Mouse (Mus musculus) kidney, embryonic 16.5 days (tissue): ENCODE results near the gene Inka2. TPM values are rescaled to one million over a fixed set of nuclear protein-coding genes. Genes with fewer than 3 reads are reported as not detected.

Source experiments
- ATAC-seq: fragments of 200-750 bp; cut with Nextera tagmentation; 2 replicates; pipeline ENCODE4 v1.8.0; 2017; ENCODE audit warnings: moderate TSS enrichment; ENCODE audit not compliant: low FRiP score, low TSS enrichment
- H3K27ac ChIP-seq: fragments of 300-500 bp; sonication (generic); 2 replicates; pipeline ENCODE4 v1.5.1; 2014; ENCODE audit warnings: low read length
- H3K27me3 ChIP-seq: fragments of 300-500 bp; sonication (generic); 2 replicates; pipeline ENCODE4 v1.6.1; 2014; ENCODE audit warnings: low read length, control low read depth, mixed read lengths; ENCODE audit not compliant: insufficient read depth
- H3K36me3 ChIP-seq: fragments of 300-500 bp; sonication (generic); 2 replicates; pipeline ENCODE4 v1.6.1; 2014; ENCODE audit warnings: low read length, control low read depth, mixed read lengths; ENCODE audit not compliant: insufficient read depth
- H3K4me1 ChIP-seq: fragments of 300-500 bp; sonication (generic); 2 replicates; pipeline ENCODE4 v1.6.1; 2014; ENCODE audit warnings: low read length, control low read depth, mixed read lengths; ENCODE audit not compliant: insufficient read depth
- H3K4me2 ChIP-seq: fragments of 300-500 bp; sonication (generic); replicated peaks from 2 replicates; pipeline ENCODE4 v1.6.1; 2014; ENCODE audit warnings: low read depth, low read length
- H3K4me3 ChIP-seq: fragments of 300-500 bp; sonication (generic); 2 replicates; pipeline ENCODE4 v1.5.1; 2014; ENCODE audit warnings: mild to moderate bottlenecking, low read length
- H3K9ac ChIP-seq: fragments of 300-500 bp; sonication (generic); replicated peaks from 2 replicates; pipeline ENCODE4 v1.6.1; 2014; ENCODE audit warnings: low read length
- H3K9me3 ChIP-seq: fragments of 300-500 bp; sonication (generic); 2 replicates; pipeline ENCODE4 v1.6.1; 2016; ENCODE audit warnings: low read length, control low read depth
- WGBS: fragments of 180-500 bp; shearing (Covaris S2); extraction: QIAGEN DNeasy Blood & Tissue Kit; methylation state at CpG from one replicate; pipeline ENCODE4 v1.1.7; 2014; 5-methylcytosine and 5-hydroxymethylcytosine counted together
- polyA plus RNA-seq: library from polyadenylated mRNA; unstranded; fragments of >200 nt; fragmentation: Nextera tagmentation; extraction: Ambion mirVana; gene quantifications from 2 replicates; pipeline ENCODE4 v1.2.1, GENCODE M21; 2015

The Inka2 gene
- polyA plus RNA-seq, 1 experiment from 2014 or later: 1.5 TPM

DNA sequence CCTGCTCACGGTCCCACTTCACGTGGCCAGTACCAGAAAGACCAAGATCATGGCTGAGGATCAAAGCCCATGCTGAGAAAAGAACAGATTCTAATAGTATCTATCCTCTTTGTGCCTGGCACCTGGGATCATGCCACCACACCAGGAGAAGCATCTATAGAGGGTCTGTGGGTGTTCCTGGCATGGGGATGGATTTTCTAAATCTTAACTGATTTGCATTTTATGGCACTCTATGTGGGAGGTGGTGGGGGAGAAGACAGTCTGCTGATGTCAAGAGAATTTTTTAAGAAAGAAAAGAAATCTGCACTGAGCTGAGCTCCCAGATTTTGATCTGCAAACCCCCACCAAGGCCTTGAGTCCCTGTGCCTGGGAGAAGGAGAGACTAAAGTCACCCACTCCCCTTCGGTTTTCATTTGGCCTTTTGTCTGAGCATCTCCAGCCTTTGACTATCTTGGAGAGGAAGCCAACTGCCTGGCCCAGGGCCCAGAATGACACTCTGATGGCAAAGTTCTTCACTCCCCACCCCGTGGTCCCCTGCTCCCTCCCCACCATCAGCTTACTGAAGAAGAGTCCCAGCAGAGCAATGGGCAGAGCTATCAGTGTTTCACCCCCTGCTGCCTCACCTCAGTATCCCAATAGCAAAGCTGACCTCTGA is 2.1 kb downstream of the Inka2 start:
- 46% methylated on average over 4 of the region's 4 CpGs for WGBS
- Histone ChIP-seq H3K4me2 (peak overlapping the region; percentile 99; the same call in 1 of the 2 replicates), H3K9ac (no peak overlapping the region), H3K27ac (no peak overlapping the region), H3K4me3 (no peak overlapping the region), H3K4me1 (peaks cover 36% of the 10 kb centered on the region), H3K36me3 (no peaks in the 10 kb centered on the region), H3K27me3 (peaks cover 14% of the 10 kb centered on the region), H3K9me3 (no peaks in the 10 kb centered on the region)
- no peak for ATAC-seq

DNA sequence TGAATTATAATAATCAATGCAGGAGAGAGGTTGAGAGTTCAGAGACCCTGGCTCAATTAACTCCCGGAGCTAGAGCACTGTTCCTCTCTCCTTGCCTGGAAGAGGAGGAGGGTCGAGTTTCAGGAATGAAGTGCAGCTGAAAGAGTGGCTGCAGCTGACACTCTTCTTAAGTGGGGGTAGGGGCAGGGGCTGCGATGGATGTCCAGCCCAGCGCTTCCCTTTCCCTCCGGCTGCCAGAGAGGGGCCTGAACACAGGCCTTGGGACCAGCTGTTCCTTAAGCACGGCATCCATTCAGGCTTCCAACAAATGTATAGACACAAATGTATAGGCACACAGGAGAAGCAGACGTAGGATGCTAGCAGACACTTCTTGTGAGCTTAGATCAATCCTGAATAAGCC is 3.2 kb downstream of the Inka2 start:
- 17% methylated on average over 7 of the region's 7 CpGs for WGBS

DNA sequence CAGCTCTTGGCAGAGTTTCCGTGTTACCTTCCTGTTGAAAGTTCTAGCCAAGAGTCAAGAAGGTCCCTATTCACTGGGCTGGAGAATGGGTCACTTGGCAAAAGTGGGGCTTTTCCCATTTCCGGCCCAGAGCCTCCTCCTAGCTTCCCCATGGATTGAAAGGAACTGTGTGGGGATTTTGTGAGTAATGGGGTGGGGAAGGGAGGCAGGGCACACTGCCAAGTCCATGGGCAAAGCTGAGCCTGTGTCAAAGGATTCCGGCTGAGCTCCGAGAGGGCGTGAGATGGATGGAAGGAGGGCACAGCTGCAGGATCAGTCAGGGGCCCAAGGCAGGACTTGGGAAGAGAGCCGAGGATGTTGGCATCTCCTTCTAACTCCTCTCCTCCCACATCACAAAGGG is 5.8 kb downstream of the Inka2 start:
- H3K9me3 ChIP-seq: no peaks in the 10 kb centered on the region
- H3K9ac ChIP-seq: no peak overlapping the region
- no peak overlapping the region for H3K4me3 ChIP-seq
- H3K36me3 ChIP-seq: no peaks in the 10 kb centered on the region
- no peak for ATAC-seq
- H3K4me1 ChIP-seq: peaks cover 35% of the 10 kb centered on the region
- H3K27me3 ChIP-seq: peaks cover 8% of the 10 kb centered on the region
- H3K27ac ChIP-seq: no peak overlapping the region
- WGBS: 62% methylated on average over 6 of the region's 6 CpGs
- no peak overlapping the region for H3K4me2 ChIP-seq

More for the DNA sequence above, 3.2 kb downstream of the Inka2 start:
- Histone ChIP-seq H3K4me3 (no peak overlapping the region), H3K27ac (no peak overlapping the region), H3K9ac (no peak overlapping the region), H3K9me3 (no peaks in the 10 kb centered on the region), H3K4me1 (peaks cover 36% of the 10 kb centered on the region), H3K36me3 (no peaks in the 10 kb centered on the region), H3K27me3 (peaks cover 14% of the 10 kb centered on the region), H3K4me2 (no peak overlapping the region)
- no peak for ATAC-seq

DNA sequence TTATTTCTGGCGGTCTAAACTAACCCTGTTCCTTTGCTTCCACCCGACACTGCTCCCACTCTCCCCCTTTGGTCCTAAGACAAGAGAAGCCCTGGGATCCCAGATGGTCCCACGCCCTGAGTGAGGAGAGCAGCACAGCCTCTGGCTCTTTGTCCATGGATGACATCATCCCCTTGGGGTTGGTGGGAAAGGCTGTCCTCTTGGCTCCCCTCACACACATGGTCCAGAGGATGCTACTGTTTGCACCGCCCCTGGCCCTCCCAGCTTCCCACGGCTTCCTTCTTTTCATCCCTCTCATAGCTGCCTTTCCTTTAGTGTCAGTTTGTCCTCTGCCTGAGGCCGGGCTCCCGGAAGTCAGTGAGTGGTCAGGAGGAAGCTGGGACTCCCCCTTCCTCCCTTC is 7.3 kb downstream of the Inka2 start:
- H3K4me3 ChIP-seq: no peak overlapping the region
- no peak overlapping the region for H3K4me2 ChIP-seq
- no peak overlapping the region for H3K27ac ChIP-seq
- H3K4me1 ChIP-seq: peaks cover 20% of the 10 kb centered on the region
- H3K27me3 ChIP-seq: no peaks in the 10 kb centered on the region; the same call in 1 of the 2 replicates
- WGBS: 59% methylated on average over 7 of the region's 7 CpGs
- no peak for ATAC-seq
- no peaks in the 10 kb centered on the region for H3K9me3 ChIP-seq
- H3K9ac ChIP-seq: no peak overlapping the region
- no peaks in the 10 kb centered on the region for H3K36me3 ChIP-seq

DNA sequence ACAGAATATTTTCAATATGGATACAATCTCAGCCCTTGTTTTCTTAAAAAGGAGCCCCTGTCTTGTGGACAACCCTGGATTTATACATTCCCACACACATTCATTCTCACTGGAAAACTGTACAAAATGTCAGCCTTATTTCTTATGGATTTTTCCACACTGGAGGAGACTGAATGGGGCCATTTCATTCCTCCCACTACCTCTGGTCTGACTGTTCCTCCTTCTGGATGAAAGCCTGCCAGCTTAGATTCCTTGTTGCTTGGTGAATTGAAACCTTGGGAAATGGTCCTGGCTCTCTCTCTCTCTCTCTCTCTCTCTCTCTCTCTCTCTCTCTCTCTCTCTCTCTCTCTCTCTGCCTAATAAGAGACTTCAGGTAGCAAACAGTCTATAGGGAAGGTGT is 8.4 kb downstream of the Inka2 start:
- Histone ChIP-seq H3K27ac (no peak overlapping the region), H3K4me2 (no peak overlapping the region), H3K36me3 (no peaks in the 10 kb centered on the region), H3K4me1 (peaks cover 18% of the 10 kb centered on the region), H3K9me3 (no peaks in the 10 kb centered on the region), H3K4me3 (no peak overlapping the region), H3K9ac (no peak overlapping the region), H3K27me3 (no peaks in the 10 kb centered on the region)
- no peak for ATAC-seq

DNA sequence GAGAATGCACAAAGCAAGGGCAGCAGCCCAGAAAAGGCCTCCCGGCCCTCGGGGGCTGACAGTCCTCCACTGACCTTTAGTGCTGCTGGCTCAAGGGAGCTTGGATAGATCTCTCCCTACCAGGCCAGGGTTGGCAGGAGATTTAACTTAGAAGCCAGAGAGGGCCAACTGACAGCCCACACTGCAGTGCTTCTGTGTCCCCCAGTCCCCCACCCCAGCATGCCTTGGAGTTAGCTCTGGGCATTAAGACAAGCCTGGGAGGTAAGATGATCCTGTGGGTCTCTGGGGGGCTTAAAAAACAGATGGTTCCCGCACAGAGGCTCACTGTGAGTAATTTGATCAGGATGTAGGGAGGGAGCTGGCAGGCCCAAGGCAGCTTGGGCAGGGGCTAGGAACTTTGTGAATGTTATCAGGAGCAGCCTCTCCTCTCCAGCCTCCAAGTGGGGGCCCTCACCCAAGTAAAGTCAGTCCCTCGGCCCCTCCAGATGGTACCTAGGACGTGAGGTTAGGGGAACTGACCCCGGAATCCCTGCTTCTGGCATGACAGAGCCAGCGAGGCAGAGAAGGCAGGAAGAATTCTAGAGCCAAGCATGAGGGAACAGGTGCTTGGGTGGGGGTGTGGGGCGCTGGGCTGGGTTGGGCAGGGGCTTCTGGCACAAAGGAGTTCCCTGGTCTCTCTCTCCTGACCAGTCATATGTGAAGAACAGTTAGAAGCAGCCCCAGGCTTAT is 9.9 kb downstream of the Inka2 start:
- H3K27me3 ChIP-seq: no peaks in the 10 kb centered on the region
- ATAC-seq: peak; percentile 72
- H3K9me3 ChIP-seq: no peaks in the 10 kb centered on the region
- H3K9ac ChIP-seq: no peak overlapping the region; the same call in 1 of the 2 replicates
- 13% methylated on average over 8 of the region's 8 CpGs for WGBS
- H3K36me3 ChIP-seq: no peaks in the 10 kb centered on the region
- peaks cover 29% of the 10 kb centered on the region for H3K4me1 ChIP-seq
- no peak overlapping the region for H3K4me2 ChIP-seq
- no peak overlapping the region for H3K4me3 ChIP-seq
- H3K27ac ChIP-seq: peak overlapping the region; percentile 77

DNA sequence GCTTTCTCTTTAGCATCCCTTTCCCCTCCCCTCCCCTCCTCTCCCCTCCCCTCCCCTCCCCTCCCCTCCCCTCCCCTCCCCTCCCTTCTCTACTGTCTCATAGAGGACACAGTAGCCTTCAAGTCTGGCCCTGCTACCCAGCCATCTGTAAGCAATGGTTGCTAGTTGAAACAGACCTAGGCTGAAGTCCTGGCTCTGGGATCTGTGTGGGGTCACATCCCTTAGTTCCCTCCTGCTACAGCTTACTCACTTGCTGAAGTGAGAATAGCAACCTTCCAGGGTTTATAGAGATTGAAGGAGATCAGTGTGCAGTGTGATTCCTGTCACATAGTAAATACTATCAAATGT is 10.4 kb downstream of the Inka2 start:
- Histone ChIP-seq H3K4me1 (peaks cover 29% of the 10 kb centered on the region), H3K4me3 (no peak overlapping the region), H3K27me3 (no peaks in the 10 kb centered on the region), H3K27ac (peak overlapping the region; percentile 52), H3K4me2 (no peak overlapping the region), H3K9ac (no peak overlapping the region), H3K9me3 (no peaks in the 10 kb centered on the region), H3K36me3 (no peaks in the 10 kb centered on the region)
- no peak for ATAC-seq

DNA sequence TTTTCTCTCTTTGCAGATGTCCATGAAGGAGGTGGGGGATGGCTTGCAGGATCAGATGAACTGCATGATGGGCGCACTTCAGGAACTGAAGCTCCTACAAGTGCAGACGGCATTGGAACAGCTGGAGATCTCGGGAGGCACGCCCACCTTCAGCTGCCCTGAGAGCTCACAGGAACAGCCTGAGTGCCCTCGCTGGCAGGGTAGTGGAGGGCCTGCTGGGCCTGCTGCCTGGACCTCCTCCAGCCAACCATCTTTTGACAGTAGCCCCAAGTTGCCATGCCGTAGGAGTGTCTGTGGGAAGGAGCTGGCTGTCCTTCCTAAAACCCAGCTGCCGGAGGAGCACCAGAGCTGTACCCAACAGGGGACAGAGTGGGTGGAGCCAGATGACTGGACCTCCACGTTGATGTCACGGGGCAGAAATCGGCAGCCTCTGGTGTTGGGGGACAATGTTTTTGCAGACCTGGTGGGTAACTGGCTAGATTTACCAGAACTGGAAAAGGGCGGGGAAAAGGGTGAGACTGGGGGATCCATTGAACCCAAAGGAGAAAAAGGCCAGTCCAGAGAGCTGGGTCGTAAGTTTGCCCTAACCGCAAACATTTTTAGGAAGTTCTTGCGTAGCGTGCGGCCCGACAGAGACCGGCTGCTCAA is 12.1 kb downstream of the Inka2 start:
- ATAC-seq: no peak
- H3K36me3 ChIP-seq: no peaks in the 10 kb centered on the region
- 57% methylated on average over 16 of the region's 18 CpGs for whole genome bisulfite sequencing
- H3K9me3 ChIP-seq: no peaks in the 10 kb centered on the region
- H3K27me3 ChIP-seq: no peaks in the 10 kb centered on the region
- H3K27ac ChIP-seq: no peak overlapping the region
- no peak overlapping the region for H3K4me2 ChIP-seq
- peaks cover 24% of the 10 kb centered on the region for H3K4me1 ChIP-seq
- no peak overlapping the region for H3K9ac ChIP-seq
- H3K4me3 ChIP-seq: no peak overlapping the region

DNA sequence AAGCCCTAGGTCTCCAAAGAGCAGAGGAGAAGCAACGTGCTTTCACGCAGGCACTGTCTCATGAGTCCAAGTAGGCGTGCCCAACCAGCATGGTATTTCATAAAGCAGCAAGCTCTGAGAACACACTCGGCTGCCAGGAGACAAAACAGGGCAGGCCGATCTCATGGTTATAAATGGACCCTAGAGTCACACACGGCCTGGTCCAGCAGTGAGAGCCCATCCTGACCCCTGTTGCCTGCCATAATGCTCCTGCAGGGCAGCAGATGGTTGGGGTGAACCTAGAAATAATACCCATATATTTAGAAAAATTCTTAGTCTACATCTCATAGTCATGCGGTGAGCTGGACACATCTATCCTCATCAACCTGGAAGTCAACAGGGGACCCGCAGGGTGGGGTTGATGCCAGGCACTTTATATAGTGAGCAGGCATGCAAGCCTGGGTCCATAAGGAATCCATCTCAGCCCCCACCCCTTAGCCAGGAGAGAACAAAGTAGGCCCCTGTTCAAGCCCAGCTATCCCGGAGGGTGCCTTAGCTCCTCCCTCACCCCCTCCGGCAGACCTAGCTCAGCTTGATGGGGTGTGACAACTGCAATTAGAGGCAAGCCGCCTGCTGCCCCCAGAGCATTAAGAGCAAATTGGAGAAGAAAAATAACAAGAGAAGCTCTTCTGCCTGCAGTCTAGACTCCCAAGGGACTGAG is 13.6 kb downstream of the Inka2 start:
- H3K27me3 ChIP-seq: no peaks in the 10 kb centered on the region
- ATAC-seq: peak; percentile 69
- WGBS: 46% methylated on average over 11 of the region's 11 CpGs
- H3K4me1 ChIP-seq: peaks cover 24% of the 10 kb centered on the region
- H3K36me3 ChIP-seq: no peaks in the 10 kb centered on the region
- no peak overlapping the region for H3K4me3 ChIP-seq
- H3K9me3 ChIP-seq: no peaks in the 10 kb centered on the region
- H3K27ac ChIP-seq: no peak overlapping the region
- H3K4me2 ChIP-seq: no peak overlapping the region
- H3K9ac ChIP-seq: no peak overlapping the region
